Mouse (Mus musculus): ENCODE measurements around the gene Slc39a11.

The Slc39a11 gene

DNA sequence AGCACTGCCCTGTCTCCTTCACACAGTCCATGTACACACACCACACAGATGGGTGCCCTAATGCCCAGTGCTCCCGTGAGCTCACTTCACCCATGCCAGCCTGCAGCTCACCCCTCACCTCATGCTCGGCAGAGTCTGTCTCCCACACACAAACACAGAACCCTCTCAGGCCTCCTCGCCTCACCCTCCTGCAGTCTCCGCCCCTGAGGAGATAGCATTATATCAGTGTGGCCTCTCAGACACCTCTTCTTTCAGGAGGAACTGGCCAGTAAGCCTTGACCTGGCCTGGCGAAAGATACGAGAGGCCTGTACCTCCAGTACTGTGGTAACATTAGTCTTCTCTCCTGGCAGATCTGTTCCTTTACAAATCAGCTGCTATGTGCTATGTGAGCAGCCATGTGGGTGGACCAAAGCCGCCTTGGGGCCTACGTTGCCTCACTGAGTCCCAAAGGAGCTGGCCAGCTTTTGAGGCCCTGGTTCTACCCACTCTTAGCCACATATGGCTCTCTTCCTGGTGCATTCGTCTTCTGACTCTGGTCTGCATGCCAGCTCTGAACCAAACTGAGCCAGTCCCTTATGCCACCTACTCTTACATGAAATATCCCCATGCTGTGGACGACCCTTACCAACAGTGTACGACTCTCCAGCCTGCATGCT, 138.8 kb downstream of the Slc39a11 start:
- DNase-seq (ENCODE audit: low spot score in 2 of 2): no peak

DNA sequence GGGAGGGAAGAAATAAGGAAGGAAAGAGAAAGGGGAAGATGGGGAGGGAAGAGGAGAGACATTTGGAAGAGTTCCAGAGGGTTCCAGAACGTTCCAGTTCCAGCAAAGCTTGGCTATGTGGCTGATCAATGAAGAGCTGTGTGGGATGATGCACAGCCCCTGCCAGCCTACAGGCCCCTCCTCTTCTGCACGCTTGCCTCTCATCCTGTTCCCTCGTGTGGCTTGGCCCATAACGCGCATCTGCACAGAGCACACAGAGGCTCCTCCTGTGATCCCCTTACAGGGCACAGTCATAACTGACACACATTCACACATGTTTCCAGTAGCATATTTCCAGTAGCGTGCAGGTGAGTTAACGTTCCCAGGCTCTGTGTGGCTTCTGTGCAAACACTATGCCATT, 139.6 kb downstream of the Slc39a11 start:
- no peak for DNase-seq (ENCODE audit: low spot score in 2 of 2)

DNA sequence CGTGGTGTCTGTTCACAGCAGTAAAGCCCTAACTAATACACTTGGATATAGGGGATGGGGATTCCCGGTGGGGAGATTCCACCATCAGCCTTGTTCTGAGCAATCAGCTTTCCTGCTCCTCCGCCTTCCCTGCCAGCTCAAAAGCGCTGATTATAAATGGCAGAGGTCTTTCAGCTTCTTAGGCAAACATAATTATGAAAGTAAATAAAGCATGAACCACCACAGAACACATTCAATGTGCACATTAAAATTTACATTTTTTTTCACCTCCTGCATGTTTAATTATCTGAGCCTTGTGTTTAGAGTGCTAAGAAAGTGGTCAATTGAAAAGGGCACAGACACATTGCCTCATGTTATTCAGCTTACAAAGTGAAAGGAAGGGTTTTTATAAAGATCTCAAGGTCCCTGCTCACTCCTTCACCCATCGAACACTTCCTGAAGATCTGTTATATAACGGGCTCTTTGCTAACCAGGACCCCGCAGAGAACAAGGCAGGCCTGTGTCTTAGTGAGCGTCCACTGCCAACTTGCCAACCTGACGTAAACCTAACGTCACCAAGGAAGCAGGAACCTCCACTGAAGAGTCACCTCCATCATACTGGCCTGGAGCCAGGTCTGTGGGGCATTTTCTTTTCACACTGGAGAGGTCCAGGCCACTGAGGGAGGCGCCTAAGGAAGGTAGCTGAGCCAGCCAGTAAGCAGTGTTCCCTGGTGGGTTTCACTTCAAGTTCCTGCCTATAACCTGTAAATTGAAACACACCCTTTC, 142.0 kb downstream of the Slc39a11 start:
- no peak for DNase-seq (ENCODE audit: low spot score in 2 of 2)

DNA sequence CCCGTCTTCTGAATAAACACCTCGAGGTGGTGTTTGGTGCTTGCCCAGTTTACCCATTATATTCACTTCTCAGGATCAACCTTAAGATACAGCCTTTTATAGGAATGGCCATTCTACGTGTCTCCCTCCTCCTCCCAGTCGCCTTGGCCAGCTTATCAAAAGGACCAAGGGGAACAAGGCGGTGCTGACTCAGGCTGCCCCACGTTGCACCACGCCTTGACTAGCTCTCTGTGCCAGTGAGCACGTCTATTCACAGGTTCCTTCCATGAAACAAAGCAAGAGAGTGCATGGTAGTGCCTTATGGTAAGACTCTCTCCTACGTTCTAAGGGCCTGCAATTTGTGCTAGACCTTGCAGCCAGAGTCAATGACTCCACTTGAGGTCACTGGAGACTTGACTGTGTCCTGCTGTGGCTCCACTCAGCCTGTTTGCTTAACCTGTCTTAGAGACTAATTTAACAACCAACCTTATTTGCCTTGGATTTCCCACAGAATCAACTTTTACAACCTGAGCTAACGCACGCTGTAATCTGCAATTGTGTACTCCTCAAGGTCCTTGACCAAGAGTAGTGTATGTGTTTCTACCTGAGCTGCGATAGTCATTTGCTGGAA, 144.2 kb downstream of the Slc39a11 start:
- no peak for DNase-seq (ENCODE audit: low spot score in 2 of 2)

DNA sequence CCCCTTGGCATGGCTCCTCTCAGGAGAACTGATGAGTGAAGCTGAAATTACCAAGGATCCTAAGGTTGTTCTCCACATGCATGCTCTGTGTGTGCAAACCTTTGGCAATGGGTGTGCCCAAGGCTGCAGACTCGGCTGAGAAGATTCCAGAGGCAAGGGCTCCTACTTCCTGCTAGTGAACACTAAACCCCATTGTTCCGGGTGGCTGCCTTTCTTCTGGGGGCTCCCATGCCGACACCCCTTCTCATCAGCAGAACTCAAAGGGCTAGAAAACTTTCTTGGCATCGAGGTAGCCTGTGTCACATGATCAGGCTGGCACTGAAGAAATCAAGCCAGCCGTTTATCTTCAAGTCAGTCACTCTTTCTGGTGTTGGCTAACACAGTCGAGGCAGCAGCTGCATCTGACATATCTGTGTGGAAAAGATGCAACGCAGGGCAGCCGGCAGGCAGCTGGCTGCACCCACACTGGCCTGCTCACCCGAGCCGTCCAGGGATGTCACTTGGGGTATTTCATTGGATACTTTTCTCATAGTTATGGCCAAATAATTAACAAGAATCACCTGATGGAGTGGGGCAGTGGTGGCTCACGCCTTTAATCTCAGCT, 145.3 kb downstream of the Slc39a11 start:
- no peak for DNase-seq (ENCODE audit: low spot score in 2 of 2)

DNA sequence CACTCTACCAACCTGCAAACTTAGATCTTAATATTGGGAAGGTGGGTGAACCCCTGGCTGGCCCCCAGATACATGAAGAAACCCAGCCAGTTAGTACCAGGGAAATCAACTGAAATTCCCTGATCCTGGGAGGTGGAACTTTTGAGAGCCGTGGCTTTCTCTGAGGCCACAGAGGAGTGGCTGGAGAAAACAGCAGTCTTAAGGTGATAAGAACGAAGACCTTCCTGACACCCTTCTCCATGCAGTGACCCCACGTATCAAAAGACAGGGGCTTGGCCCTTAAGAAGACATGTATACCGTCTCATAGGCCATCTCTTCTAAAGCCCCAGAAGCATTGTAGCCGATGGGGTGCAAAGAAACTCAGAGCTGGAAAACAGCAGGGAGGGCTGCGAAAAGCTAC, 146.9 kb downstream of the Slc39a11 start:
- DNase-seq (ENCODE audit: low spot score in 2 of 2): no peak

DNA sequence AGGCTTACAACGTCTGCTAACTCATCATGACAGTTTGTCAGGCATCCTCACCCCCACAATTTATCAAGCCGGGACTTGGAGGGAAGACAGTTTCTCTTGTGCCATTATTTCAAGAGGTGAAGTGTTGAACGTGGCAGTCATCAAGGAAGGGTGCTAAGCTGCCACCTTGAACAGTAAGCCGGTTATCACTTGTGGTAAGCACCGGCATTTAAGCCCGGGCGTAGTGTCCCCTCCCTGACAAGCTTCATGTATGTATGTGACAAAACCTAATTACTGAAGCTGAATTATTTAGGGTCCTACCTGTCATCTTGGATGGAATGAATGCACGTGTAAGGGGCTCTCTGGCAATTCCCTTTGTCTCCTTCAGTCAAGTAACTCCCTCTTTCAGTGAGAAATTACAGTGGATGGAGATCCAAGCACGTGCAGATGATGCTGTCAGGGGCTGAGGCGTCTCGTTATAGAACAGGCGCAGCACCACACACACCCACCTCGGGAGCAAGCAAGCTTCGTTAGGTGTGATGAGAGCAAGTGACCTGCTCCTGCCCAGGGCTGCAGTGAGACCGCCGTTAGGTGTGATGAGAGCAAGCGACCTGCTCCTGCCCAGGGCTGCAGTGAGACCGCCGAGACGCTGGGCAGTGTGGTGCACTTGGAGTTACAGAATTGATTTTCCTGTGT, 149.1 kb downstream of the Slc39a11 start:
- no peak for DNase-seq (ENCODE audit: low spot score in 2 of 2)

DNA sequence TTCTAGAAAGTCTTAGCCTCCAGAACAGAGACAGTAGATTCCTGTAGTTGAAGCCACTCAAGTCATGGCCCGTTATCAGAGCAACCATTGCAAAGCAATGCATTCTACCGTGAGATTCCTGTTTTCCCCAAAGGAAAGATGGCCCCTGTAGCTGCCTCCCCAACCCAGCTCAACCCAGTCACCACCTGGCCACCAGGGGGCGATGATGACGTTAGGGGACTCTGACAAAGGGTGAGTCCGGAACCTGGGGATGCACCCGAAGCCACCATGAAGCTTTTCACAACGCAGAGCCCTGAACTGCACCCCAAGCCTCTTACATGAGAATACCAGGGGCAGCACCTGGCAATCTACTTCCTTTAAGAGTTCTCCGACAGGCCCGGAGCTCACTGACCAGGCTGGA, 151.0 kb downstream of the Slc39a11 start:
- no peak for DNase-seq (ENCODE audit: low spot score in 2 of 2)

DNA sequence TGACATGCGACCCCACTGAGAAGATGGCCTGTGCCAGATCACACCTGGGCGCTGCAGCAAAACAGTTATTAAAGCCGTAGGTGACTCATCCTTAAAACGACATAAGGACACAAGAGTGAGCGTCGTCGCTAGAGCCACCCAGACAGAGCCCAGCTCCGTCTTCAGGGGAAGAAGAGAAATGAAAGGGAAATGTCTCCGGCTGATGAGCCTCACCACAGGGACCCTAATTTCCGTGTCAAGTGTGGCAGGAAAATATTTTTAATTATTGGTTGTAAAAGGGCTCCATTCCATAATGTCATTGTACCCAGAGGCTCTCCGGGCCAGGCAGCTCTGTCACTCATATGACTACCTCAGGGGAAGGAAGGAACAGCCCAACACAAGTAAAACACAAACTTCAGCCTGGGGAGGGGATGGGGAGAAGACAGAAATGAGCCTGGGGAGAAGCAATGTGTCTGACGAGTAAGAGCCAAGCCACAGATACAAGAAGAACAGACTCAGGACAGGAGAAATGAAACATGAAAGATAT, 155.8 kb downstream of the Slc39a11 start:
- no peak for DNase-seq (ENCODE audit: low spot score in 2 of 2)

DNA sequence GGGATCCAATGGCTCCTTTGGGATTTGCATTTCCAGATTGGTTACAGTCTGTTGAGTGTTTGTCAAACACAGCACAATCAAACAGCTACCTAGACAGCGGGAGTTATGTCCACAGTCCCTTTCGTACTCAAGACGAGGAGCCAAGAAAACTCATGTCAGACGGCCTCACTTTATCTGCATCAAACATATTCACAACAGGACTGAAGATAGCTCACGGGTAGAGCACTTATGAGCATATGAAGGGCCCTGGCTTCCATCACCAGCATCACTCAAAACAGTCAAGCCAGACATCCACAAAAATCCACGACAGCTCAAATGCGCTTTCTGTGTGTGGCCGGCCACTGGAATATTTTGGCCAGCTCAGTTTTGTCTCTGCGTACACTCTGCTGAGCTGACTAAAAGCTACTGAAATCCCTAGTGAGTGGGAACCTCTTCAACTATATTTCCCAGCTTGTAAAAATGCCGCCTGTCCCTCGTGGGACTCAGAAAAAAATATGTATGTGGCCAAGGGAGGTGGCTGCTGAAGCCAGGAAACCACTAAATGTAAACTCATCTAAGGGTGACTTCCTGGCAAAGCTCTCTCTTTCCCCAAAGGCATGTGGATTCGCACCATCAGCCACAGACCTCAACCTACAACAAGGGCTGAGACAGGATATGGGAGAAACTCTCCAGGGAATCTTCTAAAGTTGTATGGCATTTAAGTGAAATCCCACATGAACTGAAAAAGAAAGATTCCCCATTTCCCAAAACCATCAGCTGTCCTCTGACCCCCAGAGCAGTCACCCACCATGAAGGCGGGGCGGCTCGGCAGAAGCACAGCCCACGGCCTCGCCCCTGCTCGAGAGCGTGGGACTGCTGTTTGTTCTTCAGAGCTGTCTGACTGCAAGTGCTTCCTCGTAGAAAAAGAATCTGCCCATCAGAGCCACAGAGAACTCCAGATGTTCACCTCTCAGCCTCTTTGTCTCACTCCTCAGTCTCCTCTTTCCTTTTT, 159.1 kb downstream of the Slc39a11 start:
- no peak for DNase-seq (ENCODE audit: low spot score in 2 of 2)

DNA sequence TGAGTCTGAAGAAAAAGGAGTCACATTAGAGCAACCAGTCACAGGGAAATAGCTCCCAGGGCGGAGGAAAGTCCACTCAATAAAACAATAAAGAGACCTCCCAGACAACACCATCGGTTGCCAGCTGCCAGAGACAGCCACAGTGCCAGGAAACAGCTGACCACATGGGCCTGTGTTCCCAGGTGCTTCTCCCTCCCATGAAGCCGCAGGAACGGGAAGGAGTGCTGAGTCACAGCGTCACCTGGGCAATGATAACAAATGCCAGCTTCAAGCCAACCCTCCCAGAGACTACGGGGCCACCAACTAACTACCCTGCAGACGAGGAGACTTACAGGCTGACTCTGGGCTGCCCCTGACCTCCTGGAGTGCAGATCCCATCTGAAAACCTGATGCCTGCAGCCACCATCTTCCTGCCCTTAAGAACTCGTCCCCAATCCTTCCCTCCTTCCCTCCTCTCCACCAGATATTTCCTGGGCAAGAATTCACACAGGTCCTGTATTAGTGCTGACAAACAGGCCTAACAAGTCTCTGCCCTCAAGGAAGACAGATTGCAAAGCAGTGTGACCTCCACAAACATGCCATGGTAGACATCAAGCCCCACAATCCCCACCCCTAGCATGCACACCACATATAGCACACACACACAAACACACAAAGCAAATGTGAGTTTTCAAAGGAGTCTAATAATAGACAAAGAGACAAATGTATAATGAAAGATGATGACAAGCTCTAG, 162.1 kb downstream of the Slc39a11 start:
- DNase-seq (ENCODE audit: low spot score in 2 of 2): no peak

DNA sequence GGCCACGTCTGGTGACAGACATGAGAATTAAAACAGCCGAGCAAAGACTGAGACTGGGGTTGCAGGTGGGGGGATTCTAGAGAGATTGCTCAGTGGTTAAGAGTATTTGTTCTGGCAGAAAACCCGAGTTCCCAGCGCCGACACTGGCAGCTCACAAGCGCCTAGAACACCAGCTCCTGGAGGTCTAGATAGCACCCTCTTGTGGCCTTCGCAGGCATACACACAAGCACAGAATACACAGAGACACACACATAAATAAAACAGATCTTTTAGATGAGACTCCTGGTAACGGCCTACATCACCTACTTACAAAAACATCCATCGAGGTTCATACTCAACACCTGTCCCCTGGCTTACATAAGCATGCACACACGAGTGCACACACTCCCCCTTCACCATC, 165.8 kb downstream of the Slc39a11 start:
- DNase-seq (ENCODE audit: low spot score in 2 of 2): no peak

DNA sequence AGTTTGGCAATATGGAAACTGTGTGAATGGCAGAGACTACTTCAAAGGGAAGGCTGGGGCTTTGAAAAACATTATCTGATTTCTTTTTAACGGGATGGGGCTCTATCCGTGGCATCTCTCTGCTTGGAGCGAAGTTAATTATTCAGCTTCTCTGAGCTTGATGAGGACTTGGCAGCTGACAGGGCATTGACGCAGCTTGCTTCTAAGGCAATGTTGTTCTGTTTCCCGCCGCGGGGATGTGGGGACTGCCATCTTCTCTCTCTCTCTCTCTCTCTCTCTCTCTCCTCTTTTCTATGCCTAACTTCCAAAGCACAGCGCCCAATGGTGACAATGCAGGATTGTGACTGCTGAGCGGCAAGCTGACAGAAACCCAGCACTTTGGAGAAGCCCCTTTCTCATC, 172.3 kb downstream of the Slc39a11 start:
- DNase-seq (ENCODE audit: low spot score in 2 of 2): peak; percentile 46 to 50

DNA sequence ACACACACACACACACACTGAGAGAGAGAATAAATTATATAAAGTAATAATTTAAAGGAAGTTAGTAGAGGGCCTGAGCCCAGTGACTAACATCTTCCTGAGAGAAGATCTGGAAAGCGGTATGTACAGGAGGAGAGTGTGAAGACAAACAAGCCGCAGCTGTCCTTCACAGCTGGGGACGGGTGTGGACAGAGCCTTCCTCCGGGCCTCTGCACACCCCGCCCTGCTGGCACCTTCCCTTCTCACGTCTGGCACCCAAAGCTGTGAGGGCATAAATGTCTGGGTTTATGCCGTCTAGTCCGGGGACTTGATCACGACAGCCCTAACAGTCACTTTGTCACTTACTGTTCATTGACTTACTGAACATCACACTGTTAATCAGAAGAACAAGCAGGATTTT, 173.2 kb downstream of the Slc39a11 start:
- DNase-seq (ENCODE audit: low spot score in 2 of 2): no peak

DNA sequence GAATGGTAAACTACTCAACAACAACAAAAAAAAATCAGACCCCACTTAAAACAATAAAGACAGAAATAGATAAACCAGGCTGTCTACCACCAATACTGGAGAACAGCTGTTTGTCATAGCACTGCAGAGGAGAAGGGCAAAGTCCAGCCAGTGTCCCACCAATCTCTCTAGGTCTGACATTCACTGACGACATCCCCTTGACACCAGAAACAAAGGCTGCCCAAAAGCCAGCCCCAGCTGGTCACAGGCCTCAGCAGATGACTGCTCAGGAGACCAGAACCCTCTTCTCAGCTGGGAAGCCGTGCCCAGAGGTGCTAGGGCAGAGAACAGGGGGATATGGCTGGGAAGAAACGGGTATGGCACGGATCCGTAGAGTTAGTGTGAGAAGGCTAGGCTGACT, 174.4 kb downstream of the Slc39a11 start:
- no peak for DNase-seq (ENCODE audit: low spot score in 2 of 2)

DNA sequence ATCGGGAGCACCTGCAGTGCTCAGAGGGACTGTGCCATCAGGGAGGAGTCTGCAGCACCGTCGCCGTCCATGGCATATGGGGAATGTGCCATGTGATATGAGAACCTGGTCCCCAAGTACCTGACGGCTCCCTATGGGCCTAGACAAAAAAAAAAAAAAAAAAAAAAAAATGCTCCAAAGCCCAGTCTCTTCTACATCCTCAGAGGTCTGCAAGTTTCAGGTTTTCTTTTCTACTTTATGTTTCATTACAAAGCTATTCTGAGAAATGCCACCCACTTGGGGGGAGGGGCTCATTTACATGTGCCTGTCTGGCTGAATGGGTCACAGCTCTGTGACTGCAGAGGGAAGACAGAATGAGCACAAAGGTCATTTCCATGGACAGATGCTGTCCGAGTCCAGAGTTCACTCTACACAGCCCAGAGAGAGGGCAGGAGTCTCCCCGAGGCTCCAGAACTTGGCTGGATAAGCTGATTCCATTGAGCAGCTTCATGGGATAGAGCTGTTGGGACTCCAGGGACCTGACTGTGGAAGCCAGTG, 175.8 kb downstream of the Slc39a11 start:
- no peak for DNase-seq (ENCODE audit: low spot score in 2 of 2)

DNA sequence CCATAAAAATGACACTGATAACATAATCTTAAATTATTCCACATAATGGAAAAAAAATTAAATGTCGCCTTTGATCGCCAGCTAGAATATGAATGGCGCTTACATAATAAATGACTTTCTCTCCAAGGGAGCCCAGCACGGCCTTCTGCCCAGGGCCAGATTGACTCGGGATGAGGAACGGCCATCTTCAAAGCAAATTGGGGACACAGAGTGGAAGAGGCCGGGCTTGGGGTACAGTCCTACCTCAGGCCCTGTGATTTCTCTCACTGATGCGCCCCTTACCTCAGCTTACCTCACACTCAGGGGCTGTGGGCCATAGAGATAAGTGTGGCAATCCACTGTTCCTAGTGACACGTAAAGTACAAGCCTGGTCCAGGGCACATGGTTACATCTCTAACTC, 177.9 kb downstream of the Slc39a11 start:
- no peak for DNase-seq (ENCODE audit: low spot score in 2 of 2)

DNA sequence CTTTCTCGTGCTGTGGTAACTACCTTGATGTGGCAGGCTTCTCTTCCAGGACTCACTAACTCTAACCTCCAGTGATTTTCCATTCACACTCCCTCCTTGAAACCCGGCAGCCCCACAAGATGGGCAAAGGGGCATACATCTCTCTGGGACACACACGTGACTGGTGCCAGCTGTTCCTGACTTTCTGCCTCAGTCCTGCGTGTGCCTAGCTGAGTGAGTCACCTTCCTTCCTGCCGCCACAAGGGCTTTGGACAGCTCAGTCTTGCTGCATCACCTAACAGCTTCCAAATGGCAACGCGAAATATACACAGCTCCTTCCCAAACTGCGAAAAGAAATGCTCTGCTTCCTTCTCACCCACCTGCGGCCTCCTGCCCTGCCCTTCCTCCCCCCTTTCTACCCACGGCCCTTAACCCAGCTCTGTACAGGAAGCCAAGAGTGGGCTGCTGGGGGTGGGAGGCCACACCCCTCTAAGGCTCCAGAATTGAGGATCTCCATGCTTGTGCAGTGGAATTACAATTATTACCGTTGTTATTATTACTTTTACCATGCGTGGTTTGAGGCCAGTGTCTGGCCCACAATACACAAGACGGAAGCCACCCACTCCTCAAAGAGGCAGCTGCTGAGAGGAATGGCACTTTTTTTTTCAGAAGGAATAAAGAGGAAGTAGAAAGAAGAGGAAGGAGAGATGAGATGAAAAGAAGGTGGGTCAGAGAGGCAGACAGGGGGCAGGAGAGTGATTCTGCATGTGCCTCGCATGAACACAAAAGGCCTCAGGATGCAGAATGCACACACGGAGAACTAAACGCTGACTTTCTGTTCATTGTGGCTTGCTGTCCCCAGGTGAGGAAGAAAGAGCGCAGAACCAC, 179.7 kb downstream of the Slc39a11 start:
- no peak for DNase-seq (ENCODE audit: low spot score in 2 of 2)

DNA sequence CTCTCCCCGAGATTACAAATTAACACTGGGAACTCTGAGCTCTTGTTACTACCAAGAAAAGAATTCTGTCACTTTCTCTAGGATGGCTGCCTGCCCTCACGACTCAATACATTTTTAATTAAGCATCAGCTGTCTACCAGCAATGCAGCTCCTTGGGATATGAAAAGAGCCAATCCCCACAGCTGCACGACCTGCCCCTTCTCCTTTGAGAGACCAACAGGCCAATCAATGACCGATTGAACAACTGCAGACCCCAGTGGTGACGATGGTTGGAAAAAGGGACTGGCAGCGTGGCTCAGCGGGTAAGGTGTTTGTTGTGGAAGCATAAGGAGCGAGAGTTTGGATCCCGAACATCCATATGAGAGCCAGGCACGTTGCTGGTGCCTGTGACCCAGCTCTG, 181.9 kb downstream of the Slc39a11 start:
- DNase-seq (ENCODE audit: low spot score in 2 of 2): no peak

Measured in right cerebral cortex, postnatal 10 days (tissue).